Mouse (Mus musculus) bone marrow, adult 2 months (tissue): Measurements from ENCODE around the gene Bcl2.

Experiments used
- CTCF ChIP-seq: fragments of 200-500 bp; IDR thresholded peaks from 2 replicates; pipeline ENCODE4 v1.5.1; 2011; ENCODE audit warnings: low read length, control low read depth; ENCODE audit not compliant: control insufficient read depth, insufficient read depth
- POLR2A ChIP-seq: fragments of 200-500 bp; IDR thresholded peaks from 2 replicates; pipeline ENCODE4 v1.6.1; 2011; ENCODE audit warnings: low read depth, mild to moderate bottlenecking, control low read depth, low read length, borderline replicate concordance; ENCODE audit not compliant: control insufficient read depth

- TF ChIP-seq CTCF (no peak), POLR2A (no peak)
Measured at GRCm38 (mm10) chr1:106703183-106703582, 10.9 kb downstream of the Bcl2 start.
